Mouse (Mus musculus): ENCODE results near the gene Gtf2h4.

DNA sequence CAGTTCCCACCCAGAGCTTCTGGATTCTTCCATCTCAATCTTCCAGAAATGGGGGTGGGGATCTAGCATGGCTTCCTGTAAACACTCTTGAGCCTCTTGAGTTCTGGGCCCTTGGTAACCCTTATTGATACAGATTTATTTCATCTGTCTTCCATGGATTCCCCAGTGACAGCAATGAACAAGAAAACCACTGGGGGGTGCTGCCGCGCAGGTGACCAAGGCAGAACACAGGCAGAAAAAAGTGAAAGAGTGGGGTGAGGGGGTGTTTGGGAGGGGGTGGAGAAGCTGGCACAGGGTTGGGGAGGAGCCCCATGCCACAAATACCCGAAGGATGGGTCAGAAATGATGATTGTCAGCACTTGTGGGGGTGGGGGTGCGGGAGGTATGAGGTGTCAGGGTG is 32.3 kb upstream of the Gtf2h4 start:
- TF ChIP-seq CTCF (IDR thresholded peaks at IDR 0.05; ENCODE audit: low read depth) (peak; percentile 71), EP300 (IDR thresholded peaks at IDR 0.05; ENCODE audit: low read depth) (no peak)
